Mouse (Mus musculus) mouse trophoblast stem cell (cell line): Measurements from ENCODE around the gene Btbd6.

Experiments
- in situ Hi-C, 2 experiments: fragments of 300-500 bp; cut with MseI, MboI; formaldehyde crosslinking; loops; 2 replicates in 1 of 2; 3 replicates in 1 of 2; pipeline ENCODE4 v1.15.1; 2025

Gene Btbd6

DNA sequence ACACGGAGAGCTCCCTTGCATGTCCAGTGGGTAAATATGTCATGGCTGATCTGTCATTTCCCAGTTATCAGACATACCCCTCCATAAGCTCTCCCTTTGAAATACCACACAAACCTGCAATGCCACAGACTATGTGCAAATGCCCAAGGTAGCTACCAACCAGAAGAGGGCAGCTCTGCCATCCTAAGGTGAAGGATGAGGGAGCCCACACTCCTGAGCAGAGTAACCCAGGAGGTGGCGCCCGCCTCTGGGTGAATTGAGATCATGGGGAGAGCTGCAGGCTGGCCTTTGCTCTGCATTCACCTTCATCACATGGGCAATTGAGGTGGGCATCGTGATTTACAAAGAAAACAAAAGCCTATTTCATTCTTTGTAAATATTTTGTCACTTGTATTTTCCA is 28.7 kb downstream of the Btbd6 start:
- in situ Hi-C loops, result no loop called here

DNA sequence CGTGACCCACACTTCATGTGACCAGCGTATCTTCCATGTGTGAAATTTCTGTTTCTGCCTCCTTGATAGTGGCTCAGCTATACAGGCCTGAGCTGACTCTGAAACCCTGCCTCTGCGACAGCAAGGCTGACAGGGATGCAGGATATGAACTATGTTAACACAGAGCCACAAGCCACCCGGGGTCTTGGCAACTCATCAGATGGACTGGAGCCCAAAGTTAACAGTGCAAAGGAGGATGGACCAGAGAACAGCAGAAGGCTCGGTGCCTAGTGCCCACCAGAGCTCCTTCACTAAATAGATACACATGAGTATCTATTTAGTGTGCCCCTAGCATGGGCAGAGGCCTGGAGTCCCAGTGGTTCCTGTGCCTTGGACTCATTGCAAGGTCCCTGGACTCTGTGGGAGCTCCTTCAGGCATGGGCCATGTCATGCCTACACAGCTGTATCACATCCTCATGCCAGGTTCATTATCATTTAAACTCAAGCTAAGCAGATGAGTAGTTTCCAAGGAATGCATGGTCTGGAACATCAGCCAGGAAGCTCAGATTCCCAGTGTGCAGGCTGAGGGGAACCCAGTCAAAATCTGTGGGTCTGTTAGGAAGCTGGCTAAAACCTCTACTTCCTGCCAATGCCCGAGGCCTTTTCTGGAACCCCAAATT is 35.5 kb downstream of the Btbd6 start:
- in situ Hi-C loops, result no loop called here

DNA sequence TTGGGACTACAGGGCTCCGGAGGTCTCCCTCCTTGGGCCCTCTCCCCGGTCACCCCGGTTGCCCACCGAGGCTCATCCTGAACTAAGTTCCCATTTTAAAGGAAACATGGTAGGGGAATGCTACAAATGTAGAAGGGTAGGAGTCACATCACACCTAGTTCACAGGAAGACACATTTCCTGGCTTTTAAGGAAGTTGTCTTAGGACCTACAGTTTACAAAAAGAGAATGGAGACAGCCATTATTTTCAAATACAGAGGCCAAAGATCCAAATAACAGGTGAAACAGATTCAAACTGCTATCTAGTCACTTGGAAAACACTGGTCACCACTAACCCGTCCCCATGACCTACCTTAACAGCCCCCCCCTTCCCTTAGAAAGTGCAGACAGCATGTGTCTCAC is 36.2 kb downstream of the Btbd6 start:
- in situ Hi-C loops, result no loop called here

DNA sequence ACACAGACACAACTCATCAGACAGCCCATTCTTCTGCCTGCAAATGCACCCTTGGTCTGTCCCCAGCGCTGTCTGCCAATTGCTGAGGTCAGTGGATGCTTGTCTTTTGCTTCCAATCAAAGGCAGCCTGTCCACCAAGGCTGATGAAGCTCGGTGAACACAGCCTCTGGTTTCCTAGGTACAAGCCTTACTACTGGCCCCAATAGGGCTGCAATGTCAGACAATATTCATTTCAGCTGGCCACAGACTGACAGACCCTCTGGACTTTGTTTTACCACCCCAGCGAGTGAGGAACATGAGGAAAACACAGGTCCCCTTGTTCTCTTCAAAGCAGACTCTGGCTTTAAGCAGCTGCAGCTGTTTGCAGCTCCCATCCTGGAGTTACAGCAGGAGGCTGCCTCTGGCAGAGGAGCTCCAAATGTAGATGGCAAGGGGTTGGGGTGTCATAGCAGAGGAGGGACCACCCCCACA is 36.8 kb downstream of the Btbd6 start:
- in situ Hi-C loops, result no loop called here

DNA sequence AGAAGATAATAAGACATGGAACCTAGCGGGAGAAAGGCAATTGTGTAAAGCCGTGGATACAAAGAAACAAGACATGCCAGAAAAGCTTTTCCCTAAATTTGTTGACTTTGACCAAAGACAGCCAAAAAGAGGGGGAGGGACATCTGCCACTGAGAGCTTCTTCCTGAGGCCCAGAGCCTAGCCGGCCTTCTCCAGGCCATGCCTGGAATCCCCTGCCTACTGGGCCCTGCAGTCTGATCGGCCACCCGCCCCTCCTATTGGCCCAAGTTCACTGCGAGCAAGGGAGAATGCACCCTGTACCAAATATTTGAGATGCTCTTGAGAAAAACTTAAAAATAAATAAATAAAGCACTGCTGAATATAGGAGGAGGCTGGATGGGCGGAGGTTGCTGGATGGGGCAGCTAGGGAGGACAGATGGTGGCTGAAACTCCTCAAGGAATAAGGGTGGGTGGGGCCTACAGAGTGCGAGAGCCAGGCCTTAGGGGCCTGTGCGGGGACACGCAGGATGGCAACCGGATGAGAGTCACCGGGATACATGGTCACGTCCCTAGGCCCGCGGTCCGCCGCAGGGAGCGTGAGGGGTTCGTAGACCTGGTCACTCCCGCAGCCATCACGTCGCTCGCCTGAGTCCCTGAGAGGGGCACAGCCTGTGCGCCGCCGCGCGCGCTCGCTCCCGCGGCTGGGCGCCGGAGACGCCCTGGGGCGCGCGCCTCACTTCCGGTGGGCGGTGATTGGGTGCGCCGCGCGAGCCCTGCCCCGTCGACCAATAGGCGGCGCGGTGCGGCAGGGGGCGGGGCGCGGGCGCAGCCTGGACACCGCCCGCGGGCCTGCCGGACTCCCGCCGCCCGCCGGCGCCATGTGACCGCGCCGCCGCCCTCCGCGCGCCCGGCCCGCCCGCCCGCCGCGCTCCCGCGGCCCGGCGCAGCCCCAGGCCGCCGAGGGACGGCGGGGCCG is 37.6 kb downstream of the Btbd6 start, which contains the start of gene Pacs2:
TSS of gene Pacs2 (plus strand) at position 905 of the 955 bp plus-strand sequence.
- in situ Hi-C loops, result no loop called here

DNA sequence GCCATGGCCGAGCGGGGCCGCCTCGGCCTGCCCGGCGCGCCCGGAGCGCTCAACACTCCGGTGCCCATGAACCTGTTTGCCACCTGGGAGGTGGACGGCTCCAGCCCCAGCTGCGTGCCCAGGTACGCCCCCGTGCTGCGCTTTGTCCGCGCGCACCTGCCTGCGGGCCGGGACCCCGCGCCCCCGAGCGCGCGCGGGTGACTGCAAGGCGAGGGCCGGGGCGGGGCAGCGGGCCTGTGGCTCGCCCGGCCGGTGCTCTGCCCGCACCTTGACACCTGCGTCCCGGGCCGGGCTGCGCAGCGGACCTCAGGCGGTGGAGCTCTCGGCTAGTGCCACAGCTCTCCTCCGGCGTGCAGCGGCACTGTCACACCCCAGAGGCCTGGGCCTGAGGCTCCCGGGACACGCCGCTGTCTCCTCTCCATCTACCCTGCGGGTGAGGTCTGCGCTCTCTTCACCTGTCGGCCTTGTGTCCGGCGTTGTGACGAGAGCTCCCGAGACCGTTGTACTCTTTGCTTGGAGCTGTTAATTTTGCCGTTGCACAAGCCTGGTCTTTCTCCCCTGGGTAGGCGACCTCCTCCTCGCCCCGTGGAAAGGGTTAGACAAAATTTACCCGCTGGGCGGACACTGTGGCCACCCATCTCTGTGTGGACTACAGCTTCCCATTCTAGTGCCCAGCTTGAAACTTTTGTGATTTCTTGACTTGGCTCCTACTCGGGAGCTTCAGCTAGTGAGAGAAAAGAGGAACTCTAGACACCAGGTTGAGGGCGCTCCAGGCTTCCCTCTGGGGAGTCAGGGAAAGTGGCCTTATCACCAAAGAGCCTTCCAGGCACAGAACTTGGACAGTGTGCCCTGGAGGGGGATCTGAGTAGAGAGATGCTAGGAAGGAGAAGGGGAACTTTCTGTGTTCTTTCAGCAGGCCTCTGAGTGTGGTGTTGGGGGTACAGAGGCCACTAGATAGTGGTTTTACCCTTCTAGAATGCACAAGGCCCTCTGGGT is 38.6 kb downstream of the Btbd6 start:
- in situ Hi-C loops, result no loop called here

DNA sequence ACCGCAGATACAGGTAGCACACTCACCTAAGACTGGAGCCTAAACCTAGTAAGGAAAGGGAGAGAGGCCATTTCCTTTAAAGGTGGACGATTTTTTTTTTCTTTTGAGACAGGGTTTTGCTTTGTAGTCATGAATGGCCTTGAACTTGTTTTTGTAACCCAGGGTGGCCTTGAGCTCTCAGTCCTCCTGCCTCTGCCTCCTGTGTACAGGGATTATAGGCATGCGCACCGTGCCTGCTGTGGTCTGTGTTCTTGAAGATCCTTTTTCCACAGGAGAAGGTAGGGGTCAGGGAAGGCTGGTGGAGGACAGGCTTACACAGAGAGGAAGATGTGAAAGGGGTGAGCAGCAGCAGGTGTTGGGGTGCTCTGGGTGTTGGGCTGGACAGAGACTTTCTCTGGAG is 39.7 kb downstream of the Btbd6 start:
- in situ Hi-C loops, result no loop called here

DNA sequence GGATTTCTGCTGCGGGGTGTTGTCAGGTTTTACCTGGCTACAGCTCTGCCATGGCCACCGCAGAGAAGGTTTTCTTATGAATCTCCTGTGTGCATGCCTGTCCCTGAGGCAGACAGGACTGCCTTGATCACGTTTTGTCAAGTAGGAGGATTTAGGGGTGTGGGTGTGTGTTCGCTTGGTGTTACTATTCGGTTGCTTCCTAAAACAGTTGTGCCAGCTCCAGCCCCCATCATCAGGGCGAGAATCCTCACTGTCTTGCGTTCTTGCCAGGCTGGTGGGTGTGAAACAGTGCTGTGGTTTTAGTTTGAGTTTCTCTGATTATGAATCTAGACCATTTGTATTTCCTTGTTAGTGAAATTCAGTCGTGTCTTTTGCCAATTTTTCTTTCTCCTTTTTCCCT is 40.7 kb downstream of the Btbd6 start:
- in situ Hi-C loops, result no loop called here

DNA sequence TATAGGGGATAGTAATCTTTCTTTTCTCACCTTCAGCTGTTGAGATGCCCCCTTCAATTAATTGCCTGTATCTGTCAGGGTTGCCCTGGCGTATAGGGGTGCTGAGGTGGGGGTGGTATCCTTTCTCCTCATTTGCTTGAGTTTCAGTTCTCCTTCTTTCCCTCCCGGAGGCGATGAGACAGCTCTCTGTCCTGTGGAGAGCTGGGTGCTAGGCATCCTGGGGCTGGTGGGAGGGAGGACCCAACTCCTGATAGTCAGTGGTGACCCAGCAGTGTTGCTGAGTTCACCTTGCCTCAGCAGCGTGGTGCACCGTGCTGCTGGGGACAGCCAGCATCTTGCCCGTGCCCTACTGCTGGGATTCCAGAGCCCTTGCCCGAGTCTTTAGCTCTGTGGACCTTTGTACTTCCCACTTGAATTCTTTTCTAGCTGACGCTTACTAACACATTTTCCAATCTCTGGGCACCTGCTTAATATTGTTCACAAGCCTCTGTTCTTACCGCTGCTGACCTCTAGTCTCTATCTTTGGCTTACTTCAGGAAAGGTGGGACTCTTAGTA is 41.2 kb downstream of the Btbd6 start:
- in situ Hi-C loops, result no loop called here

DNA sequence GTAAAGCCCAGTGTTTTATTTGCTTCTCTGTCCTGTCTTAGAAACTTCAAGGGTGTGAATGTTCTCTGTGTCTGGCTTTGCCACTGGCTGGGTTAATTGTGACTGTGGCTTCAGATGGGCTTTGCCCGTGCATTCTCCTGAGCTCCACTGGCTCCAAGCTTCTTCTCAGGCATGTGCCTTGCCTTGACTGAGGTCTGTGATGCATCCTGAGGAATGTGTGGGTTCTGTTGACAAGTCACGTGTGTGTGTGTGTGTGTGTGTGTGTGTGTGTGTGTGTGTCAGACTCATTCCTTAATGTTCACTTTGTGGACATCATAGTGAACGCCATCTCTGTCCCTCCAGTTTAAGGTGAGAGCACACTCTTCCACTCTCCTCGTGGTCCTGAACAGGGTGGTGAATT is 42.5 kb downstream of the Btbd6 start:
- in situ Hi-C loops, result no loop called here

DNA sequence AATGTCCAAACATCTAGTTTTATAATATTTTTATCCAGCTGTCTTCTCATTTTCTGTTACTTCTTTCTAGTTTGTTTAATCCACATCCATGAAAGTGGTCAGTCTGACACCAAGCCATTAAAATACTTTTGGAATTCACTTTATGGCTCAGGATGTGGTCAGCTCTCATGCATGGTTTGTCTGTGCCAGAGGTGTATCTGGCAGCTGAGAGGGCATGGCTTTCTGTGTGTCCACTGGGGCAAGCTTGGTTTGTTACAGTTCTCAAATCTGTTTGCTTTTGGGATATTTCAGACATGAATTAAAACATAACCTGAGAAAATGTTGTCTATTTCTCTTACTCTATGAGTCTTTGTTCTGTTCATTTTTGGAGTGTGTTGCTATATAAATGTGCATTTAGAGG is 45.2 kb downstream of the Btbd6 start:
- in situ Hi-C loops, result no loop called here

DNA sequence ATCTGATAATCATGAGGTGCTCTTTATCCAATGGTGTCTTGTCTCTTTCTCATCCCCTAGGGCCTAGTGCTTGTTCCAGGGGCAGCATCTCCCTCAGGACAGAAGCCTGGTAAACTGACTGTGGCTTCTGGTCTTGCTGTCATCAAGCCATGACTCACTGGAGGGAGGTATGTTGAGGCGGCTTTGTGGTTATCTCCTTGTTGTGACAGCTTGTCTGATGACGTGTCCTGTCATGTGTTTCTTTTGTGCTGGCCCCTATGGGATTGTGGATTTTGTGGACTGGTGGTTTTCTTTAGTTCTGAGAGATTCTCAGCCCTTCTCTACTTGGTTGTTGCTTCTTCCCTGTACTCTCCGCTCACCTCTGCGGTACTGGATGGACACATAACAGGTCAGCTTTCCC is 46.8 kb downstream of the Btbd6 start:
- in situ Hi-C loops, result no loop called here

DNA sequence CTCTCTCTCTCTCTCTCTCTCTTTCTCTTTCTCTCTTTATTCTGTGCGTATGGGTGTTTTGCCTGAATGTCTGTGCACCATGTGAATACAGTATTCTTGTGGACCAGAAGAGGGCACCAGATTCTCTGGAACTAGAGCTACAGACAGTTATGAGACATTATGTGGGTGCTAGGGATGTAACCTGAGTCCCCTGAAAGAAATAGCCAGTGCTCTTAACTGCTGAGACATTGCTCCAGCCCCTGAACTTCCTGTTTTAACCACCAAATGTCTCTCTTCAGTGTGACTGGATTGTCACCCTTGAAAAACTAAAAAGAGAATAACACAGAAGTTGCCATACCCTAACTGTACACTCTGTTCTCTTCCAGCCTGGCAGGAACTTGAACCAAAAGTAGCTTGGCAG is 50.3 kb downstream of the Btbd6 start:
- in situ Hi-C loops, result no loop called here

DNA sequence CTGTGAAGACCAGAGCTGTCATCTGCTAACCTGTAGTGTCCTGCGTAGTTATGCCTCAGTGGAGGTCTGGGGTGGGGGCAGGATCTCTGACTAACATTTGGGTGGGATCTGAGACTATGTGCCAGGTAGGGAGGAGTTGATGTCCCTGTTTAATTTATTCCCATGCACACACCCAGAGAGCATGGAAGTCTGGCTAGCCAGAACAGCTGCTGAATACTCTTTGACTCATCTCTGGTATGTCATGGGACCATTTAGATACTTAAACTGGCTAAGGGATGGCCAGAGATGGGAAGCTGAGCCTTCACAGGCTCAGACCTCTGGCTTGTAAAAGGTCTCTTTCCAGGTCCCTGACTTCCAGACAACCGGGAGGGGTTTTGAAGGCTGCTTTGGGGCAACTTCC is 51.2 kb downstream of the Btbd6 start:
- in situ Hi-C loops, result no loop called here

DNA sequence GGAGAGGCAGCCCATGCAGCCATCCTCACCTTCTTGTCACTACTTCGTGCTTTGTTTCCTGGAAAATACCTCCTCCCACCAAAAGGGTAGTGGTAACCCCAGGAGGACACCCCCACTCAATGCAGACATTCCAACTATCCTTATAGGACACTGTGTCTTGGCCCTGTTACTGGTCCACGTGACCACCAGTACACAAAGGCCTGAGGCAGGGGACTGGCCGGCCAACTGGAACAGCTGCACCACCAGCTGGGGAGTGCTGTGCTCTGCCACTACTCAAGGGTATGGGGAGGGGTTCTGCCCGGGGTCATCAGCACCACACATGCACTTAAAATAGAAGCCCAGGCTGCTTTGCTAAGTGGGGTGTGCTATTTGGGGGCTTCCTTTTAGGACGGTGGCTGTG is 51.8 kb downstream of the Btbd6 start:
- in situ Hi-C loops, result no loop called here
